Mouse (Mus musculus) forebrain, embryonic 12.5 days (tissue): ENCODE measurements at regions not wholly inside any gene's neighbourhood (a gene's known extent, or its start where the extent isn't known, plus 50 kb on each side); places are given as distances from the start of the nearest gene placed in this dataset.
A peak's percentile ranks its signal among the peaks of the same experiment; 100 is the strongest.

ENCODE experiments used
- ATAC-seq: fragments of 200-750 bp; cut with Nextera tagmentation; 2 replicates; pipeline ENCODE4 v1.8.0; 2017; ENCODE audit warnings: moderate TSS enrichment; ENCODE audit not compliant: low FRiP score
- H3K27ac ChIP-seq: fragments of 300-500 bp; sonication (generic); 2 replicates; pipeline ENCODE4 v1.5.1; 2016; ENCODE audit warnings: mild to moderate bottlenecking
- H3K27me3 ChIP-seq: fragments of 300-500 bp; sonication (generic); 2 replicates; pipeline ENCODE4 v1.6.1; 2016; ENCODE audit warnings: mild to moderate bottlenecking
- H3K36me3 ChIP-seq: fragments of 300-500 bp; sonication (generic); replicated peaks from 2 replicates; pipeline ENCODE4 v1.6.1; 2016; ENCODE audit warnings: mild to moderate bottlenecking
- H3K4me1 ChIP-seq: fragments of 300-500 bp; sonication (generic); 2 replicates; pipeline ENCODE4 v1.6.1; 2016
- H3K4me2 ChIP-seq: fragments of 300-500 bp; sonication (generic); 2 replicates; pipeline ENCODE4 v1.6.1; 2016; ENCODE audit warnings: mild to moderate bottlenecking, moderate library complexity
- H3K4me3 ChIP-seq: fragments of 300-500 bp; sonication (generic); replicated peaks from 2 replicates; pipeline ENCODE4 v1.5.1; 2016; ENCODE audit warnings: mild to moderate bottlenecking
- H3K9ac ChIP-seq: fragments of 300-500 bp; sonication (generic); 2 replicates; pipeline ENCODE4 v1.6.1; 2016; ENCODE audit warnings: mild to moderate bottlenecking
- H3K9me3 ChIP-seq: fragments of 300-500 bp; sonication (generic); 2 replicates; pipeline ENCODE4 v1.6.1; 2016
- WGBS: fragments of 180-500 bp; shearing (Covaris S2); methylation state at CpG from one replicate; pipeline ENCODE4 v1.1.7; 2016; 5-methylcytosine and 5-hydroxymethylcytosine counted together

GRCm38 (mm10) chr15:88391822-88392221 lies 208.3 kb upstream of the Zdhhc25 start:
- WGBS = 83% methylated on average over 15 of the region's 15 CpGs
- no peak for ATAC-seq

DNA sequence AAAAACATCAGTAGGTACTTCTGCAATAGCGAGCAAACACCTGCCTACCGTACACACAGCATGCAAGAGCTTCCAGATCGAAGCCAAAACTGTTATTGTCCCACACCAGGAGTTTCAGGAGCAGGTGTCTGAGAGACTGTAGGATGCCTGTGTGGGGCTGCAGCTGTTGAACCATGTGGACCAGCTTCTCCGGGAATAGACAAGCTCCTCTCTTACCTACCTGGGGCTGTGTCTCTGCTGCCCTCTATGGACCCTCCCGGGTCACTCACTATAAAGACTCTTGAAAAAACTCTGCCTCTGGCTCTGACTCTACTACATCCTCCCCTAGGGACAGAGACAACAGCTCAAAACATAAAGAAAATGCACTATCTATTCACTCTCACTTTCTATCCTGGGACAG lies 201.0 kb upstream of the Zdhhc25 start:
- no peaks in the 10 kb centered on the region for H3K9me3 ChIP-seq
- H3K27me3 ChIP-seq = peaks cover 21% of the 10 kb centered on the region
- peak; percentile 61; the same call in 1 of the 2 replicates for ATAC-seq
- no peak overlapping the region for H3K4me3 ChIP-seq
- no peak overlapping the region for H3K4me2 ChIP-seq
- no peak overlapping the region for H3K27ac ChIP-seq
- H3K4me1 ChIP-seq = peaks cover 9% of the 10 kb centered on the region; the same call in 1 of the 2 replicates
- no peaks in the 10 kb centered on the region for H3K36me3 ChIP-seq
- WGBS = 48% methylated on average over 5 of the region's 5 CpGs
- no peak overlapping the region for H3K9ac ChIP-seq

More at GRCm38 (mm10) chr15:88391822-88392221, 208.3 kb upstream of the Zdhhc25 start:
- Histone ChIP-seq H3K4me3 (no peak overlapping the region), H3K36me3 (no peaks in the 10 kb centered on the region), H3K4me2 (no peak overlapping the region), H3K27ac (no peak overlapping the region), H3K4me1 (peaks cover under 1% of the 10 kb centered on the region; the same call in 1 of the 2 replicates), H3K9me3 (no peaks in the 10 kb centered on the region), H3K27me3 (peaks cover 7% of the 10 kb centered on the region; the same call in 1 of the 2 replicates), H3K9ac (no peak overlapping the region)

GRCm38 (mm10) chr15:88399989-88400388 lies 200.1 kb upstream of the Zdhhc25 start:
- peaks cover 18% of the 10 kb centered on the region for H3K27me3 ChIP-seq
- 90% methylated on average over 12 of the region's 12 CpGs for WGBS
- no peaks in the 10 kb centered on the region for H3K36me3 ChIP-seq
- H3K9me3 ChIP-seq = no peaks in the 10 kb centered on the region
- no peak for ATAC-seq
- H3K4me1 ChIP-seq = peaks cover 9% of the 10 kb centered on the region; the same call in 1 of the 2 replicates
- no peak overlapping the region for H3K9ac ChIP-seq
- no peak overlapping the region for H3K4me2 ChIP-seq
- no peak overlapping the region for H3K27ac ChIP-seq
- H3K4me3 ChIP-seq = no peak overlapping the region

- no peaks in the 10 kb centered on the region for H3K9me3 ChIP-seq
- H3K27me3 ChIP-seq = peaks cover 18% of the 10 kb centered on the region
- no peak overlapping the region for H3K9ac ChIP-seq
- WGBS = 57% methylated on average over 9 of the region's 9 CpGs
- no peak overlapping the region for H3K4me2 ChIP-seq
- no peak overlapping the region for H3K4me3 ChIP-seq
- H3K4me1 ChIP-seq = peaks cover 9% of the 10 kb centered on the region; the same call in 1 of the 2 replicates
- no peaks in the 10 kb centered on the region for H3K36me3 ChIP-seq
- ATAC-seq = no peak
- no peak overlapping the region for H3K27ac ChIP-seq
Measured at GRCm38 (mm10) chr15:88400787-88401186, 199.3 kb upstream of the Zdhhc25 start.

- H3K9ac ChIP-seq = no peak overlapping the region
- no peaks in the 10 kb centered on the region for H3K36me3 ChIP-seq
- ATAC-seq = no peak
- peaks cover 4% of the 10 kb centered on the region; the same call in 1 of the 2 replicates for H3K4me1 ChIP-seq
- H3K27me3 ChIP-seq = no peaks in the 10 kb centered on the region; the same call in 1 of the 2 replicates
- peak overlapping the region; percentile 61; the same call in 1 of the 2 replicates for H3K27ac ChIP-seq
- H3K9me3 ChIP-seq = 0 out of 2 replicates have a peak, but pooled peaks cover 10% of the 10 kb centered on the region
- WGBS = 62% methylated on average over 20 of the region's 20 CpGs
- no peak overlapping the region for H3K4me2 ChIP-seq
- H3K4me3 ChIP-seq = no peak overlapping the region
Measured at GRCm38 (mm10) chr15:88408461-88409379, 191.4 kb upstream of the Zdhhc25 start.

- no peaks in the 10 kb centered on the region; the same call in 1 of the 2 replicates for H3K27me3 ChIP-seq
- WGBS = 83% methylated on average over 4 of the region's 4 CpGs
- H3K4me3 ChIP-seq = no peak overlapping the region
- no peak overlapping the region for H3K9ac ChIP-seq
- ATAC-seq = no peak
- H3K36me3 ChIP-seq = no peaks in the 10 kb centered on the region
- no peak overlapping the region for H3K27ac ChIP-seq
- no peak overlapping the region for H3K4me2 ChIP-seq
- 0 out of 2 replicates have a peak, but pooled peaks cover 10% of the 10 kb centered on the region for H3K9me3 ChIP-seq
- no peaks in the 10 kb centered on the region; the same call in 1 of the 2 replicates for H3K4me1 ChIP-seq
Measured at GRCm38 (mm10) chr15:88414206-88414605, 185.9 kb upstream of the Zdhhc25 start.

DNA sequence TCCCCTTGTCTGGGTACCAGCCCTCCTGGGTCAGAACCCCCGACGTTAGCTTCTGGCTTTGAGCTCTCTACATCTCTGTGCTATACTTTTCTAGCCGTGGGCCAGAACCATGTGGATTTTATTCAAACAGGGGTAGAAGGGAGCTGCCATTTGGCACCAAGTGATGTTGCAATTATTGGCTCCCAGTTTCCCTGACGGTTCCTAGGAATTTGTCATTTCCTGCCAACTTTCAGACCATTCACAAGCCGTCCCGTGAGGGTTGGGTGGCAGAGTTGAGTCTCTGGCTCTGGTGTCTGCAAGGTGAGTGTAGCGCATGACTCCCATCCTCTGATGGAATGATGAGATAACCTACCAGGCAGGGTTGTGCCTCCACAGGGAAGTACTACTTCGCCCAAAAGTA lies 181.2 kb upstream of the Zdhhc25 start:
- Histone ChIP-seq H3K36me3 (no peaks in the 10 kb centered on the region), H3K27ac (no peak overlapping the region), H3K4me1 (no peaks in the 10 kb centered on the region), H3K27me3 (no peaks in the 10 kb centered on the region), H3K9ac (no peak overlapping the region), H3K9me3 (peaks cover 8% of the 10 kb centered on the region), H3K4me2 (no peak overlapping the region), H3K4me3 (no peak overlapping the region)
- WGBS = 76% methylated on average over 8 of the region's 8 CpGs
- ATAC-seq = no peak

- H3K27me3 ChIP-seq = peaks cover 21% of the 10 kb centered on the region; the same call in 1 of the 2 replicates
- H3K27ac ChIP-seq = no peak overlapping the region
Measured at GRCm38 (mm10) chr15:88428441-88428840, 171.7 kb upstream of the Zdhhc25 start.

GRCm38 (mm10) chr15:88430941-88431340 lies 169.2 kb upstream of the Zdhhc25 start:
- H3K9me3 ChIP-seq = no peaks in the 10 kb centered on the region; the same call in 1 of the 2 replicates
- H3K4me3 ChIP-seq = no peak overlapping the region
- no peak for ATAC-seq
- H3K27me3 ChIP-seq = peaks cover 21% of the 10 kb centered on the region; the same call in 1 of the 2 replicates
- 85% methylated on average over 7 of the region's 7 CpGs for WGBS
- no peak overlapping the region for H3K4me2 ChIP-seq
- no peaks in the 10 kb centered on the region for H3K36me3 ChIP-seq
- peaks cover 14% of the 10 kb centered on the region; the same call in 1 of the 2 replicates for H3K4me1 ChIP-seq
- H3K9ac ChIP-seq = no peak overlapping the region
- no peak overlapping the region for H3K27ac ChIP-seq

More at GRCm38 (mm10) chr15:88428441-88428840, 171.7 kb upstream of the Zdhhc25 start:
- Histone ChIP-seq H3K36me3 (no peaks in the 10 kb centered on the region), H3K9me3 (peaks cover 3% of the 10 kb centered on the region), H3K4me3 (no peak overlapping the region), H3K4me1 (peaks cover 14% of the 10 kb centered on the region; the same call in 1 of the 2 replicates), H3K4me2 (no peak overlapping the region), H3K9ac (no peak overlapping the region)
- no peak for ATAC-seq
- WGBS = 73% methylated on average over 7 of the region's 7 CpGs

DNA sequence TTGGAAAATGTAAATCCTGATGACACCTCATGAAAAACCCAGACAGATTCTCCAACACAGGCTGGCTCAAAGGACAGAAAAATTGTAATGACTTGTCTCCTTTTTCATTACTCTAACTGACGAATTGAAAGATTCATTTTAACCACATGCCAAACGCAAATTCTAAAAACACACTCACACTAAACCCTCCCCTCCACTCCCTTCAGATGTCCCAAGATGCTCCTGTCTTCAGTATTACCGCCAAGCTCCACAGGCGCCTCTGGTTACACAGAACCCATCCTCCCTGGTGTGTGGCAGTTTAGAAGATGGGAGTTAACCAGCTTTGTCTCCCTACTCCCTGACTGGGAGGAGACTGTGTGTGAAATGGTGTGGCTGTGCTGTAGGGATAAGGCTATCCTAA lies 151.8 kb upstream of the Zdhhc25 start:
- no peak overlapping the region for H3K4me3 ChIP-seq
- no peak for ATAC-seq
- no peaks in the 10 kb centered on the region for H3K36me3 ChIP-seq
- H3K27ac ChIP-seq = no peak overlapping the region
- no peaks in the 10 kb centered on the region for H3K4me1 ChIP-seq
- 91% methylated on average over 4 of the region's 4 CpGs for WGBS
- H3K9ac ChIP-seq = no peak overlapping the region
- no peaks in the 10 kb centered on the region for H3K27me3 ChIP-seq
- H3K4me2 ChIP-seq = no peak overlapping the region
- H3K9me3 ChIP-seq = no peaks in the 10 kb centered on the region

DNA sequence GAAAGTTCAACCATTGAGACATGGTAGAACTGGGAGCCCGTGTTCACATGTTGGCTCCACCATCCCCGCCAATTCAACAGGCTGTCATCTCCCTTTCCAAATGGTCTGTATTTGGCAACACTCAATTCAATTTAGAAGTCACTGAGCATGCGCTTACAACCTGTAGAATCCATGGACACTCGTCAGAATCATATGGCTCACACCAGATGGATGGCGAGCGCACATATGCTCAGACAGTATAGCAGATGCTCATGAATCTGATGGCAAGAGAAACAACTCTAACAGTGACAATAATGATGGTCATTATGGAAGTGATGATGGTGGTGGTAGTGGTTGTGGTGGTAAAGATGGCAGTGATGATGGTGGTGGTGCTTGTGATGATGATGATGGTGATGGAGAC lies 148.9 kb upstream of the Zdhhc25 start:
- WGBS = 89% methylated on average over 6 of the region's 6 CpGs
- H3K4me1 ChIP-seq = no peaks in the 10 kb centered on the region
- ATAC-seq = no peak
- H3K9ac ChIP-seq = no peak overlapping the region
- H3K27me3 ChIP-seq = no peaks in the 10 kb centered on the region
- H3K4me3 ChIP-seq = no peak overlapping the region
- H3K4me2 ChIP-seq = no peak overlapping the region
- H3K9me3 ChIP-seq = no peaks in the 10 kb centered on the region
- no peaks in the 10 kb centered on the region for H3K36me3 ChIP-seq
- H3K27ac ChIP-seq = no peak overlapping the region

DNA sequence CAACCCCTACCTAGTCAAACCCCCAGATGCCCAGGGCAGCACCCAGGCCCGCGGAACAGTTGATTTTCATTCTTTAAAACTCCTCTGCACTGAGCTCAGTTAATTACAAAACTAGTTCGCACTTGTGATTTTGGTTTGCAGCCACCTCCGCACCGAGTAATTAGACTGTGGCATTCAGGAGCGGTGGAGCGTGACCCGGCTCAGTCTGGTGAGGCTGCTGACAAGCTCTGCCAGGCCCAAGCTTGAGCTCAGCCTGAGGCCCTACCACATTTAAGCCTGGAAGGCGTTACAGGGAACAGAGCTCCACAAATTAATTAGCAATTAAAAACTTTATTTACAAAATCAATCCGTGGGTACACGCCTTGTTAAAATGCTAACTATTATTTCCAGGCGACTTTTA lies 132.0 kb upstream of the Zdhhc25 start:
- Histone ChIP-seq H3K4me1 (peaks cover 22% of the 10 kb centered on the region), H3K27me3 (peaks cover 39% of the 10 kb centered on the region), H3K4me3 (no peak overlapping the region), H3K27ac (peak overlapping the region; percentile 76), H3K9ac (no peak overlapping the region), H3K36me3 (no peaks in the 10 kb centered on the region), H3K9me3 (no peaks in the 10 kb centered on the region), H3K4me2 (no peak overlapping the region)
- peak; percentile 95 for ATAC-seq
- 6% methylated on average over 12 of the region's 12 CpGs for WGBS
